Mouse (Mus musculus) frontal cortex, postnatal 10 days (tissue): Measurements from ENCODE around the gene Speg.

Source experiments
- DNase-seq, 2 experiments: peaks; one replicate each; pipeline ENCODE4 v3.0.0; 2022; ENCODE audit warnings: low spot score in 2 of 2, mixed read lengths in 1 of 2

The Speg gene

GRCm38 (mm10) chr1:75365510-75366137 is 9.5 kb upstream of the Speg start:
- no peak for DNase-seq

GRCm38 (mm10) chr1:75369360-75369983 is 5.6 kb upstream of the Speg start:
- no peak for DNase-seq

DNA sequence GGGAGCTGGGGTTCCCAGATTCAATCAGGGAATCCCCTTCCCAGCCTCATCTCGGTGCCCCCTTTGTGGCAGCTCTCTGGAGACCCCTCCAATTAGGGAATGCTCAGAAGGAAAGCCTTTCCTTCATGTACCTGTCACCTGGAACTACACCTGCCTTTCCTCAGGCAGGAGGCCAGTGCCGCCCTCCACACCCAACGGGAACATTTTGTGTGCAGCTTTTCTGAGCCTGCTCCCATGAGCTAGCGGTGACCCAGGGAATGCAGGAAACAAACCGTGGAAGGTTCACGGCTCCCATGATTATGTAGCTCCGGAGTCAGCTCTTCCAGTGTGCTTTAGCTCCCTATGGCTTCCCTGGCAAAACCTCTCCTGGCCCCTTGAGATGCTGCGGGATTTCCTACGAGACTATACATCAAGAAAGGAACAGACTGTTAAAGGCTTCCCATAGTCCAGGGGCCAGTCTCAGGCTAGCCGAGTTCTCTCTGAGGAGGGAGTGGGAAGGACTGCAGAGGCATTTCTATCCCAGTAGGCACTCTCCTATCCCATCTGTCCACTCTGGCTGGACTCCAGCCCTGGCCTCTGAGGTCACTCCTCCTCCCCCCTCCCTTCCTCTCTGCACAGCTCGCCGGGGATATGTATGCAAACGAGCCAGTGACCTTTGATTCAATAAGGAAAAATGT is 5.0 kb upstream of the Speg start:
- no peak for DNase-seq

DNA sequence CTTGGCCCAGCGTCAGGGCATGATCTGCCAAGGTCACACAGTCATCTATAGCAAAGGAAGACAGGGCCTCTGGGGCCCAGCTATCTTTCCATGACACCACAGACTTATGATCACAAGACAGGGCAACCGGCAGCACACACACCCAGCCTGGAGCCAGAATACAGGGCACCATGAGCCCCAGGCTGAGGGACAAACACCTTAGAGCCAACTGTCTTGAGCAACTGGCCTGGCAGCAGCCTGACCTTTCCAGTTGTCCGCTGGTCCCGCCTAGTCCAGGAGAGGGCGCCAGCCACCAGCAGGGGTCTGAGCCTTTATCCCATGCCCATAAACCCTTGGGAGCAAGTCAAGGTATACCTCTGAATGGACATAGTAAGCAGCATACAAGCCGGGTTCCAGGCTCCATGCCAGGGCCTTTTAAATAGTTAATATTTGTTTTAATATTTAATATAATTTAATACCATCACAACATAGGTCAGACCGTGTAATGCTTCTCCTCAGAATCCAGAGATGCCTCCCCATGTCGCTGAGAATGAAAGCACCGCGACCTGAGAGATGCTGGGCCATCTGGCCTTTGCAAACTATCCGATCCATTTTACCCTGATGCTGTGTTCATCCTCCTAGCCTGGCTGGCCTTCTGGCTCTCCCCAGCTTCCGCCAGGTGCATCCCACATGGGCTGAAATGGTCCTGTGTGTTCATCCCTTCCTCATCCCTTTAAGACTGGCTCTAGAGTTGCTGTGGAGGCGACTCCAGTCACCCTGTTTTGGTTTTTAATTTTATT is 3.6 kb upstream of the Speg start:
- no peak for DNase-seq

DNA sequence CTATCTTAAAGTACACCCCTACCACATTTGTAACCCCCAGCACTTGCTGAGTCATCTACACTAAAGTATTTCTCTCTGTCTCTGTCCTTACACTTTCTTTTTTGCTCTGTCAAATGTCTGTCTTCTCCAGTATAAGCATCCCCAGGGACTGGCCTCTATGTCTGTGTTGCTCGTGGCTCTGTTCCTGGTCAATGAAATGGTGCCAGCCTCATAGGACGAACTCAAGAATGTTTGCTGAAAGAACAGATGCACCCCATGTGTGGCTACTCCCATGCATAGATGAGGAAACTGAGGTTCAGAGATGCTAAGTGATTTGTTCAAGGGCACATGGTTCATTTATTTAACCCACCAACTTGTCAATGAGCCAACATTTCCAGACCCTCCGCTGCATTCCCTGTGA is 2.6 kb upstream of the Speg start:
- DNase-seq: no peak

DNA sequence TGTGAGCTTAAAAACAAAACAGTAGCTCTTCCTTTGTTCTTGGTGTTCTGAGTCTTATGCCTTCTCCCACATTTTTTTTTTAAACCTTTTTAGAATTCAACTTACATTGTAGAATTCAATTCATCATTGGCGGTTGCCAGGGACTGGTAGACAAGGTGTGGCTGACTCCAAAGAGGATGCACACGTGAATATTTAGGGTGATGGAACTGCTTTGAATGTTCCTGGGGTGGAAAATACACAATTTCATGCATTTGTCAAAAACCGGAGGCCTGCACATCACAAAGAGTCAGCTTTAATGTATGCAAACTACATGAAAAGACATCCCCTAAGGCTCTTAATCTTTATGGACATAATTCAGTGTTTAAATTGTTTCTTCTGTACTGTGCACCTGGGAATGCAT is 1.8 kb upstream of the Speg start:
- no peak for DNase-seq

DNA sequence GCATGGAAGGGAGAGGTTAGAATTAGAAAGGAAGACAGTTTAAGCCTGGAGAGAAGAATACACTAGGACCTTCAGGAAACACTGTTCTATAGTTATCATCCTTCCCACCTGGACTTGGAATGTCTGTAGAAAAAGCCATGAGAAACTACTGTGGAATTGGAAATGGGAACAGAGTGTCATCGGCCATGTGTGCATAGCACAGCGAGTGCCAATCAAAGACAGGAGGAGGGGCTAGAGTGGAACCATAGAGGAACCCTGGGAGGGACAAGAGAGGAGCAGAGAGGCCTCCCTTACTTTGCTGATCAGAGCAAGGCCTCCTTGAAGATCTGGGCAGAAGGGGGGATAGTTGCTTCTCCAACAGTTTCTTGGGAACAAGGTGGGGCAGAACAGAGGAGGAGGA is 4.1 kb downstream of the Speg start:
- no peak for DNase-seq

DNA sequence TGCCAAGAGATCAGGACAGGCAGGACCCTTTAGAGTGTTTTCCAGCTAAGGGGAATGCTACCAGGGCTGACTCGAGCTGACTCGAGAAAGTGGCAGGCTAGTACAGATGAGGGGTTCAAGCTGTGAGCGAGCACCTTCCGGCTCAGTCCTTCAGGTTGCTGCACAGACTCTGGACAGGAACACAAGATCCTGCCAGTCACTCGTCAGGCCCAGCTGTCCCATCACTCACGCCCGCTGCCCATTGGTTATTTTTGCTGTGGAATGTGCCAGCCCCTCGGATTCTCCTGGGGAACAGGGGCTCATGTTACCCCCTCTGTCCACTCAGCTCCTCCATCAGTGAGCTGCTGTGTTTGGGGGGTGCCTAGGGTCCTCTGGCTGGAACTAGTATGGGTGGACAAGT is 4.8 kb downstream of the Speg start:
- no peak for DNase-seq

- no peak for DNase-seq
Observed at GRCm38 (mm10) chr1:75380951-75381350, 5.9 kb downstream of the Speg start.

DNA sequence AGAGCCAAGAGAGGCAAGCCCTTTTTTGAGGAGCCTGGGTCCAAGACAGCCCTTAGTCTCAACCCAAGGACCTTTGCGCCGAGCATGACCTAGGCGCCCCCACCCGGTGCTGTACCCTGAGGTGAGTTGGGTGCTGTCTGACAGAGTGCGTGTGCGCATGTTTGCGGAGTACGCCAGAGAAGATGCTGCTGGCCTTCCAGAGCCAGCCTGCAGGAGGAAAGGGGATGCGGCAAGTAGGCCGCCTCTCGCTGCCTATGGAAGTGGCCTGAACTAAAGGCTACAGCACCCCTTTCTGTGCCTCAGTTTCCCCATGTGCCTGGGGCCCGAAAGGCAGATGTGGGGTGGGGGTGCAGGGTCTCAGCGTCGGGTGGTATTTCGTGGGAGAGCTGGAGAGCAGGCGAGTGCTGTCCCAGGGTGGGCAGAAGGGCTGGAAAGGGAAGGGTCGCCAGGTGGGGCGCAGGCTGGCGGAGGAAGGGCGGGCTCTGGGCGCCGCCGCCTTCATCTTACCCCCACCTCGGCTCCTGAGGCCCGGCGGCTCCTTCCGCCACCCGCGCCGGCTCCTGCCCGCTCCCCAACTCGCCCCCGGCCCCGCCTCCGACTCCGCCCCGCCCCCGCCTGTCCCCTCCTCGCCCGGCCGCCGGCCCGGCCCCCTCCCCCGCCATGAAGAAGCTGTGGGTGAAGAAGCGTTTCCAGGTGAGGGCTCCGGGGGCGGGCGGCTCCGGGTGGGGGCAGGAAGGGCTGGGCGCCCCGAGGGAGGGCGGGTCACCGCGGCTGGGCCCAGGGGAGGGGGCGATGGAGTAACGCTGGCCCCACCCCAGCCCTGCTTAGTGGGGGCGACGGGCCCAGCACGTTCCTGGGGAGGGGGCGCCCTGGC is 6.6 kb downstream of the Speg start:
- DNase-seq: no peak

DNA sequence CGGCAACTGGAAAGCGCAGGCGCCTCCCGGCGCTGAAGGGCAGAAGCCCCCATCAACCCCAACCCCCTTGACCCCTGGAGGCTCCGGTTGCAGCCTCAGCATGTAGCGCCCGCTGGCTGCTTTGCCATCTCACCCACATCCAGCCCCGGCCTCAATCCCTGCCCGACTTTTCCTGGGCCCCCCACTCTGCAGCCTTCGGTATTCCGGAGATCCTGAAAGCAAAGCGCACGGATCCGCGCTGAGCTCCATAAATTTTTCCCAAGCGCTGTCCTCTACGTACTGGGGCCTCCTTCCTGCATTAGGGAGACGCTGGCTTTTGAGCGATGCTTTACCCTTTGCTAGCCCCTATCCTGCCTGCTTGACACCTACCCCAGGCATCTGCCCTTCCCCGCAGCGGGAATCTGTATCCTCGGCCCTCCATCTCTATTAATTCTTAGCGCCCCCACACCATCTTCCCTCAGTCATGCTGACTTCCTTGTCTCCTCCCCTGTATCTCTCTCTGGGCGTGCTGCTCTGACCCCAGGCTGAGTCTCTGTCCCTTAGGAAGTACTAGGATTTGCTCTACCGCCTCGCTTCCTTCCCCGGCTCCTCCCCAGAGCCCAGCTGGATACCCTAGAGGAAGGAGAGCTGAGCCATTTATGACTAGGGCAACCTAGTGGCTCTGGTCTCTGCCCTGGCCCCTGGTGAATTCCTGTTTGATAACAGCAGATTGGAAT is 7.4 kb downstream of the Speg start:
- DNase-seq: no peak

GRCm38 (mm10) chr1:75384470-75385141 is 9.5 kb downstream of the Speg start:
- DNase-seq: no peak

DNA sequence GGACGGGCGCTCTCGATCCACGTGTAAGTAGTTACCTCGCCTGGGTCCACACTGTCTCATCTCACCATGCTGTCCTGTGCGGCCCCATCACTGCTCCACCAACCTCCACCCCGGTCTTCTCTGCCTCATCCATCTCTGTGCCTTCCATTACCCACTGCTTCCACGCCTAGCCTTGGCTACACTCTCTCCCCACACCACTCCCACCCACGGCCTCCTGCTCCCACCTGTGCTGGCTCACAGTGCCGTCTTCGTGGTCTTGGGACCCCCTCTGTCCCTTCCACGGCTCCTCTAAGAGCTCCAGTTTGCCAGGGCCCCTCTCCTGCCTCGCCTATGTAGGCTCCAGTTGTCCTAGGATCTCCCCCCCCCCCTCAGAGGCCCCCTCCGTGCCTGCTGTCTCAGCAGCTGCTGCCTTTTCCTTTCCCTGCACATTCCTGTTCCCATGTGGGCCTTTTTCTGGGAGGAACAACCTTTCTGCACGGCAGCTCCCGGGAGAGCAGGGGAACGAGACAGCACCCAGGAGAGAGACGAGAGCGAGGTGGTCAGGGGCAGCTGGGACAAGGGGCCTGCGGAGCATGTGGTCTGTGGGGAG is 10.1 kb downstream of the Speg start:
- no peak for DNase-seq

GRCm38 (mm10) chr1:75386149-75386548 is 11.1 kb downstream of the Speg start:
- DNase-seq: no peak

- no peak for DNase-seq
Observed at GRCm38 (mm10) chr1:75387469-75387928, 12.4 kb downstream of the Speg start.

- DNase-seq: no peak
Observed at GRCm38 (mm10) chr1:75387929-75388897, 13.1 kb downstream of the Speg start.

- no peak for DNase-seq
Observed at GRCm38 (mm10) chr1:75388898-75389515, 13.9 kb downstream of the Speg start.

DNA sequence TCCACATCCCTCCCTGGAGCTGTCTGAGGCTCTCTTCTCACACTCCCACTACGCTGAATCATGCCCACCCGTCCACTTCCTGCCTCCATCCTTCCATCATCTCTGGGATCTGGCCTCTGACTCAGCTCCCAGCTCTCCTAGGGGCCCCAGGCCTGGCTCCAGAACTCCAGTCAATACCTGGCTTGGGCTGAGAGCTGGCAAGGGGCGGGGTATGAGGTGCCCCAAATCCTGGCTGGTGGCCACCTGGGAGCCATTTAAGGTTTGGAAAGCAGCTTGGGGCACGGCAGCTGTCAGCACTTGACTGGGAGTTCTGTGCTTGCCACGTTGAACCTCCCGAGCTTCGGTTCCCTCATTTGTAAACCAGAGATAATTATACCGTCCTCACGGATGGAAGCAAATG is 18.0 kb downstream of the Speg start:
- DNase-seq: no peak
